Mouse (Mus musculus) olfactory bulb, adult 2 months (tissue): Measurements from ENCODE around the gene Mapkap1.

Experiments used
- CTCF ChIP-seq: fragments of 200-500 bp; IDR thresholded peaks from 2 replicates; pipeline ENCODE4 v1.5.1; 2012; ENCODE audit warnings: low read depth, mild to moderate bottlenecking, low read length, moderate library complexity; ENCODE audit not compliant: insufficient read depth
- POLR2A ChIP-seq: fragments of 200-500 bp; IDR thresholded peaks from 2 replicates; pipeline ENCODE4 v1.6.1; 2012; ENCODE audit warnings: mild to moderate bottlenecking, low read depth, low read length, moderate library complexity; ENCODE audit not compliant: insufficient read depth

- no peak for TF ChIP-seq CTCF
- no peak for TF ChIP-seq POLR2A
These were observed 202.9 kb downstream of the Mapkap1 start for GRCm38 (mm10) chr2:34609516-34609915.
